Mouse (Mus musculus) lung, postnatal 0 days (tissue): ENCODE data around the gene Mlph. TPM values are rescaled to one million over a fixed set of nuclear protein-coding genes. Genes with fewer than 3 reads are reported as not detected.

ENCODE experiments used
- ATAC-seq: fragments of 200-750 bp; cut with Nextera tagmentation; 2 replicates; pipeline ENCODE4 v1.8.0; 2017; ENCODE audit warnings: moderate library complexity
- DNase-seq: peaks from one replicate; pipeline ENCODE4 v3.0.0-alpha.2; 2016; ENCODE audit warnings: low spot score
- H3K27ac ChIP-seq: fragments of 300-500 bp; sonication (generic); 2 replicates; pipeline ENCODE4 v1.5.1; 2014; ENCODE audit warnings: antibody characterized with exemption, mild to moderate bottlenecking, low read length, mixed read lengths
- H3K27me3 ChIP-seq: fragments of 300-500 bp; sonication (generic); replicated peaks from 2 replicates; pipeline ENCODE4 v1.6.1; 2014; ENCODE audit warnings: low read length, mixed read lengths; ENCODE audit not compliant: insufficient read depth
- H3K36me3 ChIP-seq: fragments of 300-500 bp; sonication (generic); 2 replicates; pipeline ENCODE4 v1.6.1; 2014; ENCODE audit warnings: low read length, mixed read lengths; ENCODE audit not compliant: insufficient read depth
- H3K4me1 ChIP-seq: fragments of 300-500 bp; sonication (generic); 2 replicates; pipeline ENCODE4 v1.6.1; 2014; ENCODE audit warnings: antibody characterized with exemption, low read depth, low read length, mixed read lengths; ENCODE audit not compliant: insufficient read depth
- H3K4me2 ChIP-seq: fragments of 300-500 bp; sonication (generic); replicated peaks from 2 replicates; pipeline ENCODE4 v1.6.1; 2014; ENCODE audit warnings: low read depth, mild to moderate bottlenecking, low read length, moderate library complexity, mixed read lengths
- H3K4me3 ChIP-seq: fragments of 300-500 bp; sonication (generic); 2 replicates; pipeline ENCODE4 v1.5.1; 2014; ENCODE audit warnings: low read depth, low read length
- H3K9ac ChIP-seq: fragments of 300-500 bp; sonication (generic); replicated peaks from 2 replicates; pipeline ENCODE4 v1.6.1; 2014; ENCODE audit warnings: low read depth, mild to moderate bottlenecking
- H3K9me3 ChIP-seq: fragments of 300-500 bp; sonication (generic); 2 replicates; pipeline ENCODE4 v1.6.1; 2016; ENCODE audit warnings: low read length, mixed read lengths
- CTCF ChIP-seq: IDR thresholded peaks from 2 replicates; pipeline ENCODE4 v1.5.1; 2016; ENCODE audit warnings: antibody characterized with exemption, mild to moderate bottlenecking
- EP300 ChIP-seq: IDR thresholded peaks from 2 replicates; pipeline ENCODE4 v1.6.1; 2016; ENCODE audit warnings: antibody characterized with exemption, mild to moderate bottlenecking, control low read depth
- WGBS: fragments of 180-500 bp; shearing (Covaris S2); extraction: QIAGEN DNeasy Blood & Tissue Kit; methylation state at CpG from one replicate; pipeline ENCODE4 v1.1.7; 2014; 5-methylcytosine and 5-hydroxymethylcytosine counted together
- polyA plus RNA-seq: library from polyadenylated mRNA; unstranded; fragments of >200 nt; fragmentation: Nextera tagmentation; extraction: Ambion mirVana; gene quantifications from 2 replicates; pipeline ENCODE4 v1.2.1, GENCODE M21; 2015

Mlph gene
- polyA plus RNA-seq, 1 experiment from 2014 or later = 2.7 TPM

DNA sequence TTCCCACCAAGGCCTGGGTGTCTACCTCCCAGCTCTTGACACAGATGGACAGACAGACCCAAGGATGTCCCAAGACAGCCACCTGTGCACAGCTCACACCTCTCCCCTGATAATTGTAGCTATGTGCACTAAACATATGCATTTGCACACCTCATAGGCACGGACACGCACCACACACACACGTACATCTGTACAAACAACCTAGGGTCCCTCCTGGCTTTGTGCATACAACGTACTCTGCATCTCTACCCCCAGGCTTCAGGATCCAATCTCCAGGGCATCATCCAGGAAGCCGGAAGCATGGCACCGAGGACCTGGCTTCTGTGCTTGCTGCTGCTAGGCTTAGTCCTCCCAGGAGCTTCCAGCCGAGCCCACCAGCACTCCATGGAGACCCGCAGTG is 37.9 kb downstream of the Mlph start, which contains the start of gene Prlh:
Gene Prlh (plus strand): TSS at position 301 of the 400 bp plus-strand sequence.
- WGBS = 82% methylated on average over 8 of the region's 8 CpGs
- no peaks in the 10 kb centered on the region for H3K9me3 ChIP-seq
- ATAC-seq (no peak), DNase-seq (no peak)
- no peak within 1 kb of the TSS for H3K4me2 ChIP-seq
- H3K27me3 ChIP-seq = no peaks in the 10 kb centered on the region
- H3K4me3 ChIP-seq = no peak within 1 kb of the TSS
- no peaks in the 10 kb centered on the region for H3K36me3 ChIP-seq
- H3K27ac ChIP-seq = no peak within 1 kb of the TSS; the same call in 1 of the 2 replicates
- H3K4me1 ChIP-seq = peaks cover 4% of the 10 kb centered on the region; the same call in 1 of the 2 replicates
- TF ChIP-seq CTCF = no peak
- TF ChIP-seq EP300 = no peak
- no peak within 1 kb of the TSS for H3K9ac ChIP-seq

DNA sequence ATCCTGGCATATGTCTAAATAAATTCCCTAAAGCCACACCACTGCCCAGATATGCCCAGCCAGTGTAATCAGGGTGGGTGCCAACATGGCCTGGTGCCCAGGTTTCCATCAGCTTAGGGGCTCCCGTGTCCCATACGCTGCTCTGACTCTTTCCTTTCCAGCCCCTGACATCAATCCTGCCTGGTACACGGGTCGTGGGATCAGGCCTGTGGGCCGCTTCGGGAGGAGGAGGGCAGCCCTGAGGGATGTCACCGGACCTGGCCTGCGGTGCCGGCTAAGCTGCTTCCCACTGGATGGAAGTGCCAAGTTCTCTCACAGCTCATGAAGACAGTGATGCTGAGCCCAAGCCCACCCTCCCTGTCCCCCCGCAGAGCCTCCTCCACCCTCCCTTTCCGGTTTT is 38.8 kb downstream of the Mlph start:
- no peaks in the 10 kb centered on the region for H3K9me3 ChIP-seq
- H3K36me3 ChIP-seq = no peaks in the 10 kb centered on the region
- 49% methylated on average over 11 of the region's 11 CpGs for WGBS
- H3K27ac ChIP-seq = no peak overlapping the region
- no peaks in the 10 kb centered on the region for H3K27me3 ChIP-seq
- ATAC-seq (peak; percentile 27; the same call in 1 of the 2 replicates), DNase-seq (peak; percentile 65)
- H3K4me1 ChIP-seq = peaks cover 4% of the 10 kb centered on the region; the same call in 1 of the 2 replicates
- no peak overlapping the region for H3K9ac ChIP-seq
- TF ChIP-seq CTCF (no peak), EP300 (no peak)
- H3K4me2 ChIP-seq = no peak overlapping the region
- H3K4me3 ChIP-seq = no peak overlapping the region

DNA sequence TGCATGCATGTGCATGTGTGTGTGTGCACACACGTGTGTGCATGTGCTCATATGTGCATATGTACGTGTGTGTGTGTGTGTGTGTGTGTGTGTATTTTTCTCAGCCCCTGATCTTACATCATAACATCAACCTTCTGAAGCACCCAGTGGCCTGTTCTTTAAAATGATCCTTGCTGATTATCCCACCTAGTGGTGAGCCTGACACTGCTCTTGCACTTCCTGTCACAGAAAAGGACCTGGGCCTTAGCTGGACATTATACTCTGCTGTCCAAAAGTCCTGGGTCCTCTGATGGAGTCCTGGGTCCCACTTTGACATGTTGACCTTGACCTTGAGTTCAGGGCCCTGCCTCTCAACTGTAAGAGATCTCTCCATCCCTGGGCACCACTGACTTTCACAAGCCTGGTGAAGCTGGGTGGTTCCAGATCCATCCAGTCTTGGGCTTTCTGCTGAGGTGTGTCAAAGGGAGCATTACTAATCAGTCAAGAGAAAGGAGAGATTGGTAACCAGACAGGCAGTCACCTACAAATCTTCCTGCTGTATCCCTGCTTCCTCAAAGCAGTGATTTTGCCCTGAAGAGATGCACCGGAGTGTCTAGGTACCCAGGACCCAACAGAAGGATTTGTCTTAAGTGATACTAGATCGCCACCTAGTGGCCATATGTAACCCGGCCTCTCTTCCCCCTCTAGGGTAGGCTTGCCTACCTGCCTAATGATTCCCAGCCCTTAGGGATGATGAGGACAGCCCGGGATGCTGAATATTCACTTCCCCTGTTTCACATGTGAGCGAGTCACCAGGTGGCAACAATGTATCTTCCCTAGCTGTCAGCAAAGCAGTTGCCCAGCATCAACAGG is 41.6 kb downstream of the Mlph start:
- Histone ChIP-seq H3K4me2 (no peak overlapping the region), H3K4me1 (peaks cover 4% of the 10 kb centered on the region; the same call in 1 of the 2 replicates), H3K27me3 (no peaks in the 10 kb centered on the region), H3K36me3 (no peaks in the 10 kb centered on the region), H3K9ac (no peak overlapping the region), H3K4me3 (no peak overlapping the region), H3K9me3 (no peaks in the 10 kb centered on the region), H3K27ac (no peak overlapping the region)
- DNase-seq (peak; percentile 88), ATAC-seq (peak; percentile 73)
- TF ChIP-seq EP300 (no peak), CTCF (peak; percentile 91)
- WGBS = 33% methylated on average over 7 of the region's 7 CpGs

- no peaks in the 10 kb centered on the region for H3K27me3 ChIP-seq
- no peak for DNase-seq
- no peaks in the 10 kb centered on the region for H3K36me3 ChIP-seq
- no peak for TF ChIP-seq EP300
- no peak for TF ChIP-seq CTCF
- H3K9ac ChIP-seq = no peak overlapping the region
- no peak overlapping the region for H3K4me2 ChIP-seq
- no peak overlapping the region for H3K4me3 ChIP-seq
- no peak overlapping the region for H3K27ac ChIP-seq
- no peak for ATAC-seq
- no peaks in the 10 kb centered on the region for H3K9me3 ChIP-seq
- 32% methylated on average over 4 of the region's 4 CpGs for WGBS
- peaks cover under 1% of the 10 kb centered on the region; the same call in 1 of the 2 replicates for H3K4me1 ChIP-seq
Measured at GRCm38 (mm10) chr1:90962526-90962925, 47.6 kb downstream of the Mlph start.

DNA sequence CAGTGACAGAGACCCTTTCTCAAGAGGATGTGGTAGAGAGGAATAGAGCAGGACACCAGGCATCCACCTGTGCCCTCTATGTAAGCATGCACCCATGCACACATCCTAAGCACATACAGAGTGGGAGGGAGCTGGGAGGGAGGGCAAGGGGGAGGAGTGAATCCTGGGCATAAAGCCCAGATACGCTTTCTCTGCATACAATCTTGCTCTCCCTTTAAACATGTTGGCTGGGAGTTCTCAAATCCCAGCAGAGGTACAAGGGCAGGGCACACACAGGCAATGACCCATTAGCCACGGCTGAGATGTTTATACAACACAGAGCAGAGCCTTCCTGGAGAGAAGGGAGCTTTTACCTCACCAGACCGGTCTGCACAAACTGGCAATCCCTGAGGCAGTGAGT is 48.1 kb downstream of the Mlph start:
- Histone ChIP-seq H3K27me3 (no peaks in the 10 kb centered on the region), H3K9ac (no peak overlapping the region), H3K4me2 (no peak overlapping the region), H3K9me3 (no peaks in the 10 kb centered on the region), H3K4me1 (peaks cover 5% of the 10 kb centered on the region; the same call in 1 of the 2 replicates), H3K36me3 (no peaks in the 10 kb centered on the region), H3K27ac (no peak overlapping the region), H3K4me3 (no peak overlapping the region)
- DNase-seq = peak; percentile 76
- WGBS = 4% methylated on average over 3 of the region's 3 CpGs
- TF ChIP-seq CTCF (no peak), EP300 (no peak)
- peak; percentile 80 for ATAC-seq

DNA sequence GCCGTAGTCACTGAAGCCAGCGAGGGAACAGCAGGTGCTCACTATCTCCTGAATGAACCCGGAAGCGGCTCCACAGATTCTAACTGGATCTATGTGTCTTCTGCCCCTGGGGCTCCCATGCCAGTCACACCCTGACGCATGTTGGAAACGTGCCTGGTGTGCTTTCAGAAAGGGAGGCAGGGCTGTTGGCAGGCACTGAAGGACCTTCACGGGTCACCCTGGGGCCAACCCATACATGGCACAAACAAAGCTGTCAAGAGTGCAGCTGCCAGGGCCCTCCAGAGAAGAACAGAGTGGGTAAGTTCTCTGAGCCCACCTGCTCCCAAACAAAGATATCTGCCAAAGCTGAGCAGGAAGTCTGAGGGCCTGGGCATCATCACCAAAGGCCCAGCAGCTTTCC is 52.7 kb downstream of the Mlph start:
- peaks cover 6% of the 10 kb centered on the region; the same call in 1 of the 2 replicates for H3K4me1 ChIP-seq
- H3K27ac ChIP-seq = no peak overlapping the region
- DNase-seq = peak; percentile 79
- H3K4me3 ChIP-seq = no peak overlapping the region
- no peak overlapping the region for H3K9ac ChIP-seq
- TF ChIP-seq EP300 (no peak), CTCF (no peak)
- H3K4me2 ChIP-seq = no peak overlapping the region
- H3K9me3 ChIP-seq = no peaks in the 10 kb centered on the region
- no peaks in the 10 kb centered on the region for H3K27me3 ChIP-seq
- peak; percentile 57 for ATAC-seq
- no peaks in the 10 kb centered on the region for H3K36me3 ChIP-seq
- 44% methylated on average over 7 of the region's 7 CpGs for WGBS
